Mouse (Mus musculus) ES-E14 (cell line): ENCODE measurements at regions not wholly inside any gene's neighbourhood (a gene's known extent, or its start where the extent isn't known, plus 50 kb on each side); places are given as distances from the start of the nearest gene placed in this dataset.
A peak's percentile ranks its signal among the peaks of the same experiment; 100 is the strongest.

Experiments
- DNase-seq: peaks from one replicate; pipeline ENCODE4 v3.0.0-alpha.2; 2013; ENCODE audit warnings: low read depth, low spot score
- H3K27ac ChIP-seq: 2 replicates; pipeline ENCODE4 v1.5.1; 2012; ENCODE audit warnings: low read depth, mild to moderate bottlenecking, low read length, moderate library complexity, mixed read lengths; ENCODE audit not compliant: poor library complexity, insufficient read depth, severe bottlenecking
- H3K36me3 ChIP-seq: 2 replicates; pipeline ENCODE4 v1.6.1; 2012; ENCODE audit warnings: mild to moderate bottlenecking, low read length, moderate library complexity, mixed read lengths; ENCODE audit not compliant: control insufficient read depth, poor library complexity, insufficient read depth, severe bottlenecking
- H3K4me1 ChIP-seq, 2 experiments: fragments of 150-350 bp in 1 of 2; sonication (generic) in 1 of 2; 2 replicates each; pipeline ENCODE4 v1.6.1; 2012; ENCODE audit warnings: low read length in 2 of 2, mild to moderate bottlenecking in 1 of 2, mixed read lengths in 1 of 2; ENCODE audit not compliant: control insufficient read depth in 2 of 2, insufficient read depth in 2 of 2, poor library complexity in 1 of 2
- H3K4me3 ChIP-seq, 2 experiments: fragments of 150-350 bp in 1 of 2; sonication (generic) in 1 of 2; 2 replicates each; pipeline ENCODE4 v1.5.1; 2012; ENCODE audit warnings: low read length in 2 of 2, low read depth in 1 of 2, mild to moderate bottlenecking in 1 of 2, mixed read lengths in 1 of 2; ENCODE audit not compliant: insufficient read depth in 1 of 2, poor library complexity in 1 of 2, severe bottlenecking in 1 of 2
- H3K9ac ChIP-seq: 2 replicates; pipeline ENCODE4 v1.6.1; 2012; ENCODE audit warnings: low read depth, mild to moderate bottlenecking, low read length, mixed read lengths; ENCODE audit not compliant: poor library complexity, insufficient read depth, severe bottlenecking
- H3K9me3 ChIP-seq: fragments of 150-350 bp; sonication (generic); 2 replicates; pipeline ENCODE4 v1.6.1; 2012; ENCODE audit warnings: low read depth, mild to moderate bottlenecking, low read length; ENCODE audit not compliant: control insufficient read depth, insufficient read depth
- CHD2 ChIP-seq: IDR thresholded peaks from 2 replicates; pipeline ENCODE4 v1.6.1; 2014; ENCODE audit warnings: mild to moderate bottlenecking, low read depth, low read length, inconsistent platforms
- HCFC1 ChIP-seq: IDR thresholded peaks from 2 replicates; pipeline ENCODE4 v1.6.1; 2012; ENCODE audit warnings: low read length, inconsistent platforms, borderline replicate concordance; ENCODE audit not compliant: insufficient read depth
- MAFK ChIP-seq: IDR thresholded peaks from 2 replicates; pipeline ENCODE4 v1.6.1; 2014; ENCODE audit warnings: mild to moderate bottlenecking, low read depth, low read length, inconsistent platforms; ENCODE audit not compliant: insufficient read depth
- ZC3H11A ChIP-seq: IDR thresholded peaks from 2 replicates; pipeline ENCODE4 v1.6.1; 2012; ENCODE audit warnings: low read depth, mild to moderate bottlenecking, inconsistent platforms, low read length, borderline replicate concordance
- ZNF384 ChIP-seq: IDR thresholded peaks from 2 replicates; pipeline ENCODE4 v1.6.1; 2012; ENCODE audit warnings: low read depth, low read length, inconsistent platforms
- in situ Hi-C, 2 experiments: fragments of 600-800 bp; cut with MboI; formaldehyde crosslinking; loops; one replicate each; pipeline ENCODE4 v1.15.1; 2025; ENCODE audit warnings: low sequenced_read_pairs in 2 of 2, inconsistent platforms in 1 of 2; ENCODE audit not compliant: unreplicated experiment in 2 of 2

- in situ Hi-C loops, result no loop called here
- H3K4me1 ChIP-seq, result no peaks in the 10 kb centered on the region
- no peak for DNase-seq
Measured at GRCm38 (mm10) chr2:158917398-158917797, 122.8 kb downstream of the Dhx35 start.

GRCm38 (mm10) chr2:158918312-158918711 is 123.7 kb downstream of the Dhx35 start:
- no peak overlapping the region for H3K9ac ChIP-seq
- H3K4me3 ChIP-seq, result no peak overlapping the region
- H3K36me3 ChIP-seq, result no peaks in the 10 kb centered on the region
- TF ChIP-seq ZNF384 (no peak), CHD2 (no peak), MAFK (no peak), ZC3H11A (no peak), HCFC1 (no peak)
- H3K27ac ChIP-seq, result no peak overlapping the region
- H3K4me1 ChIP-seq, result no peaks in the 10 kb centered on the region
- no peak for DNase-seq
- no peaks in the 10 kb centered on the region for H3K9me3 ChIP-seq
- in situ Hi-C loops, result no loop called here

More at GRCm38 (mm10) chr2:158917398-158917797, 122.8 kb downstream of the Dhx35 start:
- H3K36me3 ChIP-seq, result no peaks in the 10 kb centered on the region
- H3K27ac ChIP-seq, result no peak overlapping the region
- TF ChIP-seq ZC3H11A, result no peak
- no peak for TF ChIP-seq HCFC1
- TF ChIP-seq MAFK, result no peak
- TF ChIP-seq ZNF384, result no peak
- no peak for TF ChIP-seq CHD2
- no peaks in the 10 kb centered on the region for H3K9me3 ChIP-seq
- H3K9ac ChIP-seq, result no peak overlapping the region
- no peak overlapping the region for H3K4me3 ChIP-seq

- Histone ChIP-seq H3K4me3 (no peak overlapping the region), H3K36me3 (no peaks in the 10 kb centered on the region), H3K27ac (no peak overlapping the region), H3K9ac (no peak overlapping the region), H3K4me1 (no peaks in the 10 kb centered on the region), H3K9me3 (no peaks in the 10 kb centered on the region)
- in situ Hi-C loops, result no loop called here
- DNase-seq, result no peak
- TF ChIP-seq ZNF384 (no peak), CHD2 (no peak), HCFC1 (no peak), MAFK (no peak), ZC3H11A (no peak)
Measured at GRCm38 (mm10) chr2:158921342-158922255, 127.0 kb downstream of the Dhx35 start.

- in situ Hi-C loops, result no loop called here
- Histone ChIP-seq H3K27ac (no peak overlapping the region), H3K4me3 (no peak overlapping the region), H3K9ac (no peak overlapping the region), H3K4me1 (no peaks in the 10 kb centered on the region), H3K36me3 (no peaks in the 10 kb centered on the region), H3K9me3 (no peaks in the 10 kb centered on the region)
- TF ChIP-seq CHD2, result no peak
- TF ChIP-seq ZNF384, result no peak
- TF ChIP-seq ZC3H11A, result no peak
- no peak for TF ChIP-seq MAFK
- TF ChIP-seq HCFC1, result no peak
- peak; percentile 17 for DNase-seq
Measured at GRCm38 (mm10) chr2:158922766-158923165, 128.2 kb downstream of the Dhx35 start.

GRCm38 (mm10) chr2:158929507-158929906 is 134.9 kb downstream of the Dhx35 start:
- no peak for DNase-seq
- no peak overlapping the region for H3K27ac ChIP-seq
- H3K36me3 ChIP-seq, result no peaks in the 10 kb centered on the region
- H3K4me1 ChIP-seq, result no peaks in the 10 kb centered on the region
- no peak overlapping the region for H3K4me3 ChIP-seq
- no peak overlapping the region for H3K9ac ChIP-seq
- H3K9me3 ChIP-seq, result peaks cover 3% of the 10 kb centered on the region; the same call in 1 of the 2 replicates
- in situ Hi-C loops, result no loop called here
- TF ChIP-seq CHD2 (no peak), MAFK (no peak), ZC3H11A (no peak), ZNF384 (no peak), HCFC1 (no peak)
